Mouse (Mus musculus) forebrain, postnatal 0 days (tissue): ENCODE data around the gene Alox5. TPM values are rescaled to one million over a fixed set of nuclear protein-coding genes. Genes with fewer than 3 reads are reported as not detected.

ENCODE experiments used
- ATAC-seq: fragments of 200-750 bp; cut with Nextera tagmentation; 2 replicates; pipeline ENCODE4 v1.8.0; 2017; ENCODE audit warnings: mild to moderate bottlenecking, moderate library complexity
- DNase-seq: peaks from one replicate; pipeline ENCODE4 v3.0.0-alpha.2; 2015
- H3K27ac ChIP-seq: fragments of 300-500 bp; sonication (generic); 2 replicates; pipeline ENCODE4 v1.5.1; 2014; ENCODE audit warnings: low read depth, mild to moderate bottlenecking, antibody characterized with exemption, low read length, moderate library complexity, mixed read lengths
- H3K27me3 ChIP-seq: fragments of 300-500 bp; sonication (generic); 2 replicates; pipeline ENCODE4 v1.6.1; 2014; ENCODE audit warnings: mild to moderate bottlenecking, low read length, mixed read lengths; ENCODE audit not compliant: insufficient read depth
- H3K36me3 ChIP-seq: fragments of 300-500 bp; sonication (generic); 2 replicates; pipeline ENCODE4 v1.6.1; 2014; ENCODE audit warnings: mild to moderate bottlenecking, moderate library complexity; ENCODE audit not compliant: insufficient read depth
- H3K4me1 ChIP-seq: fragments of 300-500 bp; sonication (generic); 2 replicates; pipeline ENCODE4 v1.6.1; 2014; ENCODE audit warnings: antibody characterized with exemption; ENCODE audit not compliant: insufficient read depth
- H3K4me2 ChIP-seq: fragments of 300-500 bp; sonication (generic); 2 replicates; pipeline ENCODE4 v1.6.1; 2014; ENCODE audit warnings: low read depth, mild to moderate bottlenecking, moderate library complexity
- H3K4me3 ChIP-seq: fragments of 300-500 bp; sonication (generic); 2 replicates; pipeline ENCODE4 v1.5.1; 2014; ENCODE audit warnings: low read depth, low read length, mixed read lengths
- H3K9ac ChIP-seq: fragments of 300-500 bp; sonication (generic); 2 replicates; pipeline ENCODE4 v1.6.1; 2014; ENCODE audit warnings: mild to moderate bottlenecking
- H3K9me3 ChIP-seq: fragments of 300-500 bp; sonication (generic); 2 replicates; pipeline ENCODE4 v1.6.1; 2016; ENCODE audit warnings: low read length
- CTCF ChIP-seq: sonication (generic); IDR thresholded peaks from 2 replicates; pipeline ENCODE4 v1.5.1; 2016; ENCODE audit warnings: antibody characterized with exemption, control low read depth, low read depth
- WGBS: fragments of 180-500 bp; shearing (Covaris S2); extraction: QIAGEN DNeasy Blood & Tissue Kit; methylation state at CpG from one replicate; pipeline ENCODE4 v1.1.7; 2014; 5-methylcytosine and 5-hydroxymethylcytosine counted together
- polyA plus RNA-seq: library from polyadenylated mRNA; unstranded; fragments of >200 nt; fragmentation: Nextera tagmentation; extraction: Ambion mirVana; gene quantifications from 2 replicates; pipeline ENCODE4 v1.2.1, GENCODE M21; 2015
- total RNA-seq: library from RNA; depleted of rRNA; stranded (reverse); fragments of >200 nt; gene quantifications from 2 replicates; pipeline ENCODE4 v1.2.3, GENCODE M21; 2014

Gene Alox5
- total and polyA plus RNA-seq, 2 experiments from 2014 or later, result 0.81 to 1.2 TPM

GRCm38 (mm10) chr6:116418487-116418886 lies 42.5 kb downstream of the Alox5 start:
- Histone ChIP-seq H3K9ac (no peak overlapping the region), H3K27me3 (no peaks in the 10 kb centered on the region), H3K9me3 (no peaks in the 10 kb centered on the region), H3K27ac (no peak overlapping the region), H3K4me1 (no peaks in the 10 kb centered on the region), H3K36me3 (no peaks in the 10 kb centered on the region), H3K4me2 (no peak overlapping the region), H3K4me3 (no peak overlapping the region)
- DNase-seq, result no peak
- TF ChIP-seq CTCF, result no peak
- ATAC-seq, result no peak
- 38% methylated on average over 1 of the region's 1 CpGs for whole genome bisulfite sequencing

GRCm38 (mm10) chr6:116417518-116418315 lies 43.3 kb downstream of the Alox5 start:
- peak; percentile 41 for TF ChIP-seq CTCF
- 66% methylated on average over 6 of the region's 6 CpGs for WGBS
- Histone ChIP-seq H3K4me2 (no peak overlapping the region), H3K9me3 (no peaks in the 10 kb centered on the region), H3K4me3 (no peak overlapping the region), H3K36me3 (no peaks in the 10 kb centered on the region), H3K27ac (no peak overlapping the region), H3K4me1 (no peaks in the 10 kb centered on the region), H3K9ac (no peak overlapping the region), H3K27me3 (no peaks in the 10 kb centered on the region)
- DNase-seq (no peak), ATAC-seq (no peak)

GRCm38 (mm10) chr6:116416000-116416552 lies 44.9 kb downstream of the Alox5 start:
- H3K27ac ChIP-seq, result no peak overlapping the region
- no peak overlapping the region for H3K9ac ChIP-seq
- H3K27me3 ChIP-seq, result no peaks in the 10 kb centered on the region
- H3K36me3 ChIP-seq, result no peaks in the 10 kb centered on the region
- no peaks in the 10 kb centered on the region for H3K9me3 ChIP-seq
- ATAC-seq (no peak), DNase-seq (no peak)
- no peak overlapping the region for H3K4me2 ChIP-seq
- TF ChIP-seq CTCF, result no peak
- no peaks in the 10 kb centered on the region for H3K4me1 ChIP-seq
- no peak overlapping the region for H3K4me3 ChIP-seq
- whole genome bisulfite sequencing, result 88% methylated on average over 6 of the region's 6 CpGs

- no peak overlapping the region for H3K9ac ChIP-seq
- TF ChIP-seq CTCF, result no peak
- DNase-seq, result no peak
These were observed 45.8 kb downstream of the Alox5 start for GRCm38 (mm10) chr6:116415126-116415676.

GRCm38 (mm10) chr6:116412546-116413325 lies 48.2 kb downstream of the Alox5 start:
- no peak for ATAC-seq
- WGBS, result 93% methylated on average over 14 of the region's 14 CpGs

More at GRCm38 (mm10) chr6:116415126-116415676, 45.8 kb downstream of the Alox5 start:
- no peak overlapping the region for H3K4me3 ChIP-seq
- peaks cover 7% of the 10 kb centered on the region; the same call in 1 of the 2 replicates for H3K36me3 ChIP-seq
- no peaks in the 10 kb centered on the region for H3K9me3 ChIP-seq
- no peak overlapping the region for H3K27ac ChIP-seq
- no peaks in the 10 kb centered on the region for H3K4me1 ChIP-seq
- no peak for ATAC-seq
- 84% methylated on average over 12 of the region's 12 CpGs for WGBS
- H3K27me3 ChIP-seq, result no peaks in the 10 kb centered on the region
- no peak overlapping the region for H3K4me2 ChIP-seq

GRCm38 (mm10) chr6:116411716-116412115 lies 49.3 kb downstream of the Alox5 start:
- TF ChIP-seq CTCF, result no peak
- 75% methylated on average over 3 of the region's 3 CpGs for WGBS
- Histone ChIP-seq H3K27ac (no peak overlapping the region), H3K36me3 (peaks cover 14% of the 10 kb centered on the region; the same call in 1 of the 2 replicates), H3K27me3 (no peaks in the 10 kb centered on the region), H3K4me1 (no peaks in the 10 kb centered on the region), H3K4me2 (no peak overlapping the region), H3K9me3 (no peaks in the 10 kb centered on the region), H3K9ac (no peak overlapping the region), H3K4me3 (no peak overlapping the region)
- ATAC-seq (no peak), DNase-seq (no peak)

More at GRCm38 (mm10) chr6:116412546-116413325, 48.2 kb downstream of the Alox5 start:
- Histone ChIP-seq H3K4me1 (no peaks in the 10 kb centered on the region), H3K9me3 (no peaks in the 10 kb centered on the region), H3K9ac (no peak overlapping the region), H3K27me3 (no peaks in the 10 kb centered on the region), H3K4me3 (no peak overlapping the region), H3K4me2 (no peak overlapping the region), H3K27ac (no peak overlapping the region), H3K36me3 (peaks cover 11% of the 10 kb centered on the region; the same call in 1 of the 2 replicates)
- DNase-seq, result no peak
- no peak for TF ChIP-seq CTCF
